Mouse (Mus musculus) urinary bladder, postnatal 4 days (tissue): ENCODE data around the gene Ywhae.
"Not testable (repeated sequence)": the region's sequence is repeated elsewhere in the genome, so short reads cannot be mapped to it uniquely, and the experiment has no call there.

ENCODE experiments used
- DNase-seq, 2 experiments: peaks; one replicate each; pipeline ENCODE4 v3.0.0; 2021 to 2022; ENCODE audit warnings: low spot score in 2 of 2

Gene Ywhae

DNA sequence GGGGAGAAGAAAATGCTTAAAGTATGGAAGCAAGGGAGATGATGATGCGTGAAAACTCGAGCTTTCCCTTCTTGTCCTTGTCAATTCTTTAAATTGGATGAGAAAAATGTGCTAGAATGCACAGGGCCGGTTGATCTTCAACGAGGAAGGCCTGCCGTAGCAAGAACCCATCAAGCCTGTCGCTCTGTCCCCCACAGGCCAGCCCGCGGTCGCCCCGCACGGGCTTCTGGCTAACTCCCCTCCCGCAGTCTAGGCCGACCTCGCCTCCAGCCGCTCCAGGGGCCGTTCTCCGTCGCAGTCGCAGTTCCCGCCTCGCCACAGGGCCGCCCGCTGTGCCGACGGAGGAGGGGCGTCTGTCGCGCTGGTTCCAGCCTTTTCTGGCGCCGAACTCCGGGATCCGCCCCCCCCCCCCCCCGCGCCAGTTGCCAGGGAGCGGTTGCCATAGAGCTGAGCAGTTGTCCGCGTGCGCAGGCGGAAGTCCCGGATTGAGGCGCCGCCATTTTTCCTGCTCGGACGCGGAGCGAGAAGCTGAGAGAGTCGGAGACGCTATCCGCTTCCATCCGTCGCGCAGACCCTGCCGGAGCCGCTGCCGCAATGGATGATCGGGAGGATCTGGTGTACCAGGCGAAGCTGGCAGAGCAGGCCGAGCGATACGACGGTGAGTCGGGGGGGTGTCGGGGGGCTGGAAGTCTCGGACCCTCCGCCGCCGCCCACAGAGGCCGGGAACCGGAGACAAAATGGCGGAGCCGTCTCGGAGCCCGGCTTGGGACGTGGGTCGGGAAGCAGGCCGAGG, at the start of gene Ywhae:
TSS of gene Ywhae (plus strand) at position 436 of the 793 bp plus-strand sequence.
- DNase-seq, result peak; percentile 87 to 93

DNA sequence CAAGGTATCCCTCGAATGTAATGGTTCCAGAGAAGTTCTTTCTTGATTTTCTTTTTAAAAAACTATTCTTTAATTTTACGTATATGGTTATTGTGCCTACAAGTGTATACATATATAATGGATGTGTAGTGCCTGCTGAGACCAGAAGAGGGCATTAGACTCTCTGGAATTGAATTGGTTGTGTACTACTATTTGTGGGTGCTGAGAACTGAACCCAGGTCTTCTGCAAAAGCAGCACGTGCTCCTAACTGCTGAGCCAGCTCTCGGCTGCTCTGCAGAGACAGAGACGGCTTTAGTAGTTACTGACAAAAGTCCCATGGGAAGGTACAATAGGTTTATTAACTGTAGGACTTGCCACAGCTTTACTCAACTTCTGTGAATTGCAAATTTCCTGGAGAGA, 48.2 kb upstream of the Ywhae start:
- DNase-seq, result no peak

DNA sequence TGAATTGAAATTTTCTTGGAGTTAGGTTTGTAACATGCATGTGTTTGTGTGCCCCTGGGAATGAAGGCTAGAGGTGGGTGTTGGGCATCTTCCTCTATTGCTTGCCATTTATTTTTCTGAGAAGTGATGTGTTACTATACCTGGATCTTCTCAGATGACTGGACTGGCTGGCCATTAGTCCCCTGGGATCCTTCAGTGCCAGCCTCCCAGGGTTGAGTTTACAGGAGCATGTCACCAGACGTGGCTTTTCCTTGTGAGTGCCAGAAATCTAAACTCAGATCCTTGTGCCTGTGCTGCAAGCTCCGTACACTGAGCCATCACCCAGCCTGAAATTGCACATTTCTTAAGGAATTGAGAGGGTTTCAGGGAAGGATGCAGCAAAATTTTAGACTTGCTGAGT, 47.7 kb upstream of the Ywhae start:
- DNase-seq, result no peak

DNA sequence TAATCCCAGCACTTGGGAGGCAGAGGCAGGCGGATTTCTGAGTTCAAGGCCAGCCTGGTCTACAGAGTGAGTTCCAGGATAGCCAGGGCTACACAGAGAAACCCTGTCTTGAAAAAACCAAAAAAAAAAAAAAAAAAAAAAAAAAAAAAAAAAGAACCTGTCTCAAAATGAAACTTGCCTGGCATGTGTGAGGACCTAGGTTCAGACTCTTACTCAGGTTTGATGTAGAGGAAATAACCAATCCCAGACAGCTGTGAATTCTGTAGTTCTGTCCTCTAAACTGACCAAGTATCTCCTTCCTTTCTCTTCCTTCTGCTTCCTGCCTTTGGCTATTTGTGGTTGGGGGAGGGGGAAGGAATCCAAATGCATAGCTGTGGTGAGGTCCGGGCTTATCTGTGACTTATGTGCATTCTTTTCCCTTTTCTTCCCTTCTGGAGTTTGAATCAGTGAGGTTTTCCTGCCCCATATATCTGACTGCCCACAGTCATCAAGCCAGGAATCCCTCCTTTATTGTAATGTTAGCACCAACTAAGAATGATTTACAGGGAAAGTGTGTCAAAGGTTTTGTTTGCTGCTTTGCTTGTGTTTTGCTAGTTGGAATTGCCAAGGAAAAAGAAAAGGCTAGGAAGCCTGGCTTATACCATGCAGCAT, 45.2 kb upstream of the Ywhae start:
- DNase-seq, result no peak

DNA sequence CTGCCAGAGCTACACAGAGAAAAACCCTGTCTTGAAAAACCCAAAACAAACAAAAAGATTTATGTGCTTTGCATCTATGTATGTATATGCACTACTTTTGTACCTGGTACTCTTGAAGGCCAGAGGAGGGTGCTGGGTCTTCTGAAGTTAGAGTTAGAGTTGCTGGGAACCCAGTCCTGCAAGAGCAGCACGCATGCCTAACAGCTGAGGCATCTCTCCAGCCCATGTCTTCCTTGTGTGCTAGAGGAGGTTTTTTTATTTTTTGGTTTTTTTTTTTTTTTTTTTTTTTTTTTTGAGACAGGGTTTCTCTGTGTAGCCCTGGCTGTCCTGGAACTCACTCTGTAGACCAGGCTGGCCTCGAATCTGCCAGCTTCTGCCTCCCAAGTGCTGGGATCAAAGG, 44.5 kb upstream of the Ywhae start:
- DNase-seq, result no peak

DNA sequence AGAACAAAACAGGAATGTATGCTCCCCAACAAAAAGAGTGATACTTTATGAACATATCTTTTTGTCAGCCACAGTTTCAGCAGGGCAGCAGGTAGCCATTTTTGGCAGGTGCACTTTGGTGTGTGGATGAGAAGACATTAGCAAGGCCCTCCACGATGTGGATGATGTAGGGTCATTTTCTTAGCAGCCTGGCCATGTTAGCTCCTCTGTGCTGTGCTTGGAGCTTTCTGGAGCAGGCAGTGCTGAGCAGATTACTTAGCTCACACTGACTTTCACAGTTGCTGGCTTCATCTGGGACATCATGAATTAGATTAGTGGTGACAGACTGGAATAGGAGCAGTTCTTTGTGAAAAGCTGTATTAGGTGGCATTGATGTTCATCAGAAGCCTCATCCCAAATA, 42.7 kb upstream of the Ywhae start:
- DNase-seq, result no peak

DNA sequence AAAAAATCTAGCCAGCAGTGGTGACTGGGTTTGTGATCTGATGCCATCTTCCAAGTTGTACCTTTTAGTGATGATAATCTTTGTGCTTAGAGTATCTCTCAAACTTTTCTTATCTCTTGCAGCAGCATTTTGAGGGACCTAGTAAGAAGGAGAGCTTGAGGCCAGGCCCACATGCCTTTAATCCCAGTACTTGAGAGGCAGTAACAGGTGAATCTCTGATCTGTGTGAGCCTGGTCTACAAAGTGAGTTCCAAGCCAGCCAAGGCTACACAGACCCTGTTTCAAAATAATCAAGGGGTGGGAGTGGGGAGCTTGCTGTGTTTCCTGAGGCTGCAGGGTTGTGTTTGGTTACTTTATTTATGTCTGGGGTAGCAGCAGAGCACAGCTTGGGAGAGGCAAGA, 41.6 kb upstream of the Ywhae start:
- no peak for DNase-seq

DNA sequence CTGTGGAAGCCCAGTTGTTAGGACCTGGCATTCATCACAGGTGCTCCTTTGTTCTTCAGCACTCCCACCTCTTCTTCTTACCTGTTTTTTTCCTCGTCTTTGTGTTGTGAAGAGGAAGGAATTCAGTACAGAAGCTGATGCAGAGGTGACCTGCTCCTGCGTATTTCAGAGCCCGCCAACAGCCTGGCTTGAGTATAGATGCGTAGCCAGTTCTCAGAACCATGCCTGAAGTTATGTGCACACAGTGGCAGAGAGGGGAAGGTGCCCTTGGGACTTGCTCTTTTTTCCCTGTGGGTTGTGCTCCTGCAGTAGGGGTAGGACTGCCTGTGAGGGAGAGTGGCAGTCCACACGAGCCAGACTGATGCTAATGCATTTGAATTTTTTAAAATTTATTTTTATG, 39.1 kb upstream of the Ywhae start:
- no peak for DNase-seq

DNA sequence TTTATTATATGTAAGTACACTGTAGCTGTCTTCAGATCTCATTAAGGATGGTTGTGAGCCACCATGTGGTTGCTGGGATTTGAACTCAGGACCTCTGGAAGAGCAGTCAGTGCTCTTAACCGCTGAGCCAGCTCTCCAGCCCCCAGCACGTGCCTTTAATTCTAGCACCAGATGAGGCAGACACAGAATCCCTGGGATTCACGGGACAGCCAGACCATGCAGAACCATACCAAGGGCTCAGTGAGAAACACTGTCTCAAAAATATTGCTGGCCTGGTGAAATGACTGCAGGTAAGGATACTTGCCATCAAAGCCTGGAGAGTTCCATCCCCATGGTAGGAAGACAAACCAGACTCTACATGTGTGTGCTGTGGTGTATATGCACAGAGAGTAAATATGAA, 35.2 kb upstream of the Ywhae start:
- not testable (repeated sequence) for DNase-seq

DNA sequence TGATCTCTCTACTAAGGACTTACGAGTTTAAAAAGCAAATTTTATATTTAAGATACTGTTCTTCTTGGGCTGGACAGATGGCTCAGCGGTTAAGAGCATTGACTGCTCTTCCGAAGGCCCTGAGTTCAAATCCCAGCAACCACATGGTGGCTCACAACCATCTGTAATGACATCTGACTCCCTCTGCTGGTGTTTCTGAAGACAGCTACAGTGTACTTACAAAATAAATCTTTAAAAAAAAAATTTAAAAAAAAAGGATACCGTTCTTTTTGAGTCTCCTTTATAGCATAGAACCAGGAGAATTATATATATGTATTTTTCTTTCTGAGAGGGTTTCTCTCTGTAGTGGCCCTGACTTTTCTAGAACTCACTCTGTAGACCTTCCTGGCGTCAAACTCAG, 32.1 kb upstream of the Ywhae start:
- DNase-seq, result no peak

DNA sequence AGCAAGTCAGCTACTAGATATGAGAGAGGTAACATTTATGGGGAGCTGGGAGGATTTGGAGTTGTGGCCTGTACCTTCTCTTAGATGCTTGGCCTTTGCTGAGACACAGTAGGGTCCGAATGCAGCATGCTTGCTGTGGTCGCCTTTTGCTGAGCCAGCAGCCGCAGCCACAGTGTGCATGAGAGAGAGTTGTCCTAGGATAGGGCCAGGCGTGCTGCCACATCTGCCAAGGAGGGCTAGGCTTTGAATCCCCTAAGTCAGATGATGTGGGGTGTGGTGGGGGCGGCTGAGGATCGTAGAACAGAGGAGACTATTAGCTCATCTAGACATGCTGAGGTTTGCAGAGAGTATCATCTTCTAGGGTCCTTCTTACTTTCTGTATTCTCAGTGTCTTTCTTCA, 29.9 kb upstream of the Ywhae start:
- no peak for DNase-seq

DNA sequence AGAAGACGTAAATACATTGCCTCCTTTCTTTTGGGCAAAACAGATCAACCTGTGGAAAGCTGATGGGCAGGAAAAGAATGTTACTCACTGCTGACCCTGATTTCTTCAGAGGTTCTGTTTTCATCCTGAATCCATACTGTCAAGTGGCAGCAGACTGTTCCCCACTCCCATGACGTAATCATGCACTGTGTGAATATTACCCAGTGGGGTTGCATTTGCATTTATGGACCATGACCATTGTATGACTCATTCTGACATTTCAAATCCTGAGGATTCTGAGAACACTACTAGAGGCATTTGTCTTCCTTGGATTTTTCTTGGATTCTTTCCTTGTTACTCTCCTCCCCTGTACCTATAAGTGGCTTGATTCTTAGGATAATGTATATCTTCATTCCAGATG, 28.9 kb upstream of the Ywhae start:
- no peak for DNase-seq

DNA sequence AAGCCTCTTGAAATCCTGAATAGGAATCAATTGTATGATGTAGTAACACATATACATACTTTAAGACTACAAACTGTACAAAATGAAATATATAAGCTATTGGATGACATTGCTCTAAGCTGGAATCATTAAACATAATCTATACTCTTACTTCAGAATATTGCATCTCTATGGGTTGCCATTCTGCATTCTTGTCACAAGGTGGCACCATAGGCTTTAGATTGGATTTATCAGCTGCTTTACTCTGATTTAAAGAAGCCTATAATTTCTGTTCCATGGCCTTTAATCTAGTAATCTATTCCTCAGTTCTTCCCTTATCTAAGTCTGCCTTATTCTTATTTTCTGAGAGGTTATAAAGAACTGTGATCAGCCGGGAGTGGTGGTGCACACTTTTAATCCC, 18.7 kb upstream of the Ywhae start:
- no peak for DNase-seq

DNA sequence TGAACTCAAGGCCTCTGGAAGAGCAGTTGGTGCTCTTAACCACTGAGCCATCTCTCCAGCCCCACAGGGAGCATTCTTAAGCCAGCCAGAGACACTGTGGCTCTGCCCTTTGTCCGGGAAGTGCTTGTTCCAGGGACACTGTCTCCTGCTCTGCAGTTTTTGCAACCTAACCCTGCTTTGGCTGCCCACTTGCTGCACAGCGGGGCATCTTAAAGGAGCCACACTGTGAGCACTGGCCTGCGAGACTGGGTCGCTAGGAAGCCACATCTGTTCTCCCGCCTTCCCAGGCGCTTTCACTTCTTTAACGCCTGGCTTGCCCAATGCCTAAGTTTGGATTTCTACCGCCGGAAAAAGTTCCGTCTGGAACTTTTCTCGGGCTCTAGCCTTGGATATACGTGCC, 17.1 kb upstream of the Ywhae start:
- no peak for DNase-seq

DNA sequence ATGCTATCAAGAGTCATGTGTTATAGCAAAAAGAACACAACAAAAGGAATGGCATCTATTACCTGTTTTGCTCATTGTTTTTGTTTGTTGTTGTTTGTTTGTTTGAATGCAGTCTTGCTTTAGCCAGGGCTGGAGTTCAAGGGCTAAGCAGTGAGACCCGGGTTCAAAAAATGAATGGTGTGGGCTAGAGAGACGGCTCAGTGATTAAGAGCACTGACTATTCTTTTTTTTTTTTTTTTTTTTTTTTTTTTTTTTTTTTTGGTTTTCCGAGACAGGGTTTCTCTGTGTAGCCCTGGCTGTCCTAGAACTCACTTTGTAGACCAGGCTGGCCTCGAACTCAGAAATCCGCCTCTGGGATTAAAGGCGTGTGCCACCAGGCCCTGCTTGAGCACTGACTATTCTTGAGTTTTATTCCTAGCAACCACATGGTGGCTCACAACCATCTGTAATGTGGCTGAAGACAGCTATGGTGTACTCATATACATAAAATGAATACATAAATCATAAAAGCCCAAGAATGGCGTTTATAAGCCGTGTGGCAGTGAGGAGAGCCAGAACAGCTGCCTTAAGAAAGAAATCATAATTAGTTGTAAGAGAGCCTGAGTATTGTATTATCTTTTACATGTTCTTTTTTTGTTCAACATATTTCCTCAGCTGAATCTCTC, 15.9 kb upstream of the Ywhae start:
- no peak for DNase-seq

DNA sequence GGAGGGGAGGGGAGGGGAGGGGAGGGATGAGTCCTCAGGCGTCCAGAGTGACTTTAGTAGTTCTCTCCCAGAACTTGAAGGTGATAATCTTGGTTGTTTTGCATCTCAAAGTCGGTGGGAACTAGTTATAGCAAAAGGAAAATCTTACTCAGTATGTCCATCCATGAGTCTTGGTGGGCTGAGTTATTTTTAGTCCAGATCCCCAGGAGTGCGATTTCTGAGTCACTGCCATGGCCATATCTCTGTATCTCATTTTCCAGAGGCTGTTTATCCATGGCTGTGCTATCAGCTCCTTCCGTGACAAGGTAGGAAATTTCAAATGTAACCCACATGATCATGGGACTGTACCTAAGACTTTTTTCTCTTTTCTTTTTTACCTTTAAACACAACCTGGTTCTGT, 10.3 kb upstream of the Ywhae start:
- DNase-seq, result no peak

DNA sequence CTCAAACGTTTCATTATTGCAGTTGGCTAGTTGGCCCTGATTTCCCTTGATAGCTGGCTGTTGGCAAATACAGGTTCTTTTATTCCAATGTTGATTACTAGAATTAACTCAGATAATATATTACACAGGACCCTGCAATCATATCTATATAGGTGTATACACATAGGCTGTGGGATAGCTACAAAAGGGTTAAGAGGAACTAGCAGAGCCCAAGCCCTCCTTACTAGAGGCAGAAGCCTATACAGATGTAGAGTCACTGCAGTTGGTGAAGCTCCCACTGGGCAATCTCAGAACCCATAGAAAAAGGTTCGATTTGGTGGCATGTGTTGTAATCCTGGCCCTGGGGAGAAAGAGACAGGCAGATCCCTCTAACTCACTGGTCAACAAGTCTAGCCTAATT, 5.5 kb upstream of the Ywhae start:
- DNase-seq, result no peak

DNA sequence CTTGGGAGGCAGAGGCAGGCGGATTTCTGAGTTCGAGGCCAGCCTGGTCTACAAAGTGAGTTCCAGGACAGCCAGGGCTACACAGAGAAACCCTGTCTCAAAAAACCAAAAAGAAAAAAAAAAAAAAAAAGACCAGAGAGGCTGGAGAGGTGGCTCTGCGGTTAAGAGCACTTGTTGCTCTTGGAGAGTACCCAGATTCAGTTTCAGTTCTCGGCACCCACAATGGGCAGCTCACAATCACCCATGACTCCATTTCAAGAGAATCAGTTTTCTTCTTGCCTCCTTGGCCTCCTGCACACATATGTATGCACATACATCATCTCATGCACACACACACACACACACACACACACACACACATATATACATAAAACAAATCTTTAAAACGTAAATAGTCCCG, 5.0 kb upstream of the Ywhae start:
- not testable (repeated sequence) for DNase-seq

DNA sequence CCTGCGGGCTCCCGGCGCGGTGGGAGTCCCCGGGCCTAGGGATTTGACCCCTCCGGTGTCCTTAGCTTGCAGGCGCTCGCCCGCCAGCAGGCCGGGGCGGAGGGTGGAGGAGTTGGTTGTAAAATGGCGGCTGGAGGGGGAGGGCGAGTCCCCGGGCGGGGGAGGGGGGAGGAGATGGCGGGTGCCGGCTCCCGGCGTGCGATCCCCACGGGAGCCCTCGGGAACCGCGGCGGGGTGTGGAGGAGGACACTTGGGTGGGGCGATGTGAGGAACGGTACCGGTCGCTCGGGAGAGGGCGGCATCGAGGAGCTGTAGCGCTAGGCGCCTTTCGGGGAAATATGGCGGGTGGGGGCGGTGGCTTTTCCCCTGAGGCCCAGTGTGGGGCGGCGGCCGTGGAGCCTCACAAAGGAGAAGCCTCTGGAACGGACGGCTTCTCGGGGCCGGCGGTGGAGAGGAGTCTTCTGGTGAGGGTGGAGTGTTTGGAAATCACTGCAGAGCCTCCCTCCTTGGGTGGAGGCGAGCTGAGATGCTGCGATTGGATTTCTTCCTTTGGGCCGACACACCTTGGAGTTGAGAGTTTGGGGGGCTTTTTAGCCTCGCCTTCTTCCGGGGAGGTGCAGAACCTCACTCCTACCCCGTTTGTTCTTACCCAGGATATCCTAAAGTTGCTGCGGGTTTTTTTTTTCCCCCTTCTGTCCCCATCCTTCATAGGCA, 715 bp downstream of the Ywhae start:
- peak; percentile 68 to 78 for DNase-seq

DNA sequence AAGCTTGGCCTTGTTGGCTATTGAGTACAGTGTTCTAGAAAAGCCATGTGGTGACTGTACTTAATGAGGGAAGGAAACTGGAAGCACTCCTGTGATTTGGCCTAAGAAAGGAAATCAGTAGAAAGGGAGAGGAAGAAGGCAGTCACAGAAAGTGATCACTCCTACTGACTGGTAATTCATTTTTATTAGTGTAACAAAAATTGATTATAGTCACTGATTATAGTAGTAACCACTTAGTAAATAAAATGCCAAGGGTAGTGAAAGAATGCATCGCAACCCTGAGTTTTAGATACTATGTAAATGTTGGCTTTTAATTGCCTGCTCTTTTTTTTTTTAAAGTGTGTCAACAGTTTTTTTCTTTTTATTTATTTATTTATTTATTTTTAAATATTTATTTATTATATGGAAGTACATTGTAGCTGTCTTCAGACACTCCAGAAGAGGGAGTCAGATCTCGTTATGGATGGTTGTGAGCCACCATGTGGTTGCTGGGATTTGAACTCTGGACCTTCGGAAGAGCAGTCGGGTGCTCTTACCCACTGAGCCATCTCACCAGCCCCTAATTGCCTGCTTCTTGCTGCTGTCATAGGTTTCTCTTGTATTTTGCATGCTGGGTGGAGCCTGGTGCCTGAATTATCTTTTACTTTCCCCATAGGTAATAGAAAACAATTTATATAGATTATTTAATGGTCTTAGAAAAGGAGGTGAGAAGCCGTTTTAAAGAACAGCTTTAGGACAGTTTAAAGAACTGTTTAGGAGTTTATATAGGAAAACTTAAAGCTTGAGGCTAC, 3.0 kb downstream of the Ywhae start:
- DNase-seq, result no peak

DNA sequence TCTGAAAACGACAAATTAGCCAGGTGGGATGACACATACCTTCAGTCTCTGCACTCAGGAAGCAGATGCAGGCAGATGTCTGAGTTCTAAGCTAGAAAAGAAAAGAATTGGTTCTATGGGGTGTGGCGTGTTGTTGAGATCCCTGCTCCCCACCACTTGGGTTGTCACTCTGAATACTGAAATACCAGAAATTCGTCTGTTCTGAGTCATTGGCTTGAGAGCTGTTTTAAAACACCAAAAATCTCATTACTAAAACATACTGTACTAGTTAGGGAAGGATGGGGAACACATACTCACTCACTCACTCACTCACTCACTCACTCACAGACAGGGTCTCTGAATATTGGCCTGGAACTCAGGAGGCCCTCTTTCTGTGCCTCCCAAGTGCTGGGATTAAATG, 4.3 kb downstream of the Ywhae start:
- no peak for DNase-seq
